Mouse (Mus musculus) small intestine, adult 2 months (tissue): ENCODE measurements around the gene Marco.

ENCODE experiments used
- CTCF ChIP-seq: fragments of 200-500 bp; IDR thresholded peaks from 2 replicates; pipeline ENCODE4 v1.5.1; 2012; ENCODE audit warnings: low read depth, mild to moderate bottlenecking, control low read depth, inconsistent platforms, low read length, moderate library complexity, mixed read lengths; ENCODE audit not compliant: insufficient replicate concordance, insufficient read length; ENCODE audit errors: extremely low read depth
- POLR2A ChIP-seq: fragments of 200-500 bp; IDR thresholded peaks from 2 replicates; pipeline ENCODE4 v1.6.1; 2012; ENCODE audit warnings: low read depth, mild to moderate bottlenecking, control low read depth, inconsistent platforms, low read length, moderate library complexity

- TF ChIP-seq POLR2A (no peak), CTCF (no peak)
Measured at GRCm38 (mm10) chr1:120529881-120530280, 25.1 kb upstream of the Marco start.
